Mouse (Mus musculus): Measurements from ENCODE around the gene Srsf1.
A peak's percentile ranks its signal among the peaks of the same experiment; 100 is the strongest.

The Srsf1 gene

GRCm38 (mm10) chr11:88073343-88073875 is 26.2 kb downstream of the Srsf1 start:
- DNase-seq: no peak

DNA sequence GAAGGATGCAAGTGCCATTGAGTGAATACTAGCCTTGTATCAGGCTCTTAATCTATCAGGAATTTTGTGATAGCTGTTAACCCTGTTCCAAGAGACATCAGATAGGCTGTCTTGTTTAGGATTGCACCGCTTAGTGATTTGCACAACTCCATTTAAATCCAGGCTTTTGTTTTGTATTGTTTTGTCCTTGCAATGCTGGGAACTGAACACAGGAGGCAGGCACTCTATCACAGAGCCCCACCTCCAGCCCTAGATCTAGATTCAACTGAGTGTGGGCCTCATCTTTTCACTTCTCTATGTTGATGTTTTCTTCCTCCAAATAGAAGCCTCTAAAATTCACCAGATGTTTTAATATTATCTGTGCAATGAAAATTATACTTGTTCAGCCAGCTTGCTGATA is 28.5 kb downstream of the Srsf1 start:
- DNase-seq: no peak

DNA sequence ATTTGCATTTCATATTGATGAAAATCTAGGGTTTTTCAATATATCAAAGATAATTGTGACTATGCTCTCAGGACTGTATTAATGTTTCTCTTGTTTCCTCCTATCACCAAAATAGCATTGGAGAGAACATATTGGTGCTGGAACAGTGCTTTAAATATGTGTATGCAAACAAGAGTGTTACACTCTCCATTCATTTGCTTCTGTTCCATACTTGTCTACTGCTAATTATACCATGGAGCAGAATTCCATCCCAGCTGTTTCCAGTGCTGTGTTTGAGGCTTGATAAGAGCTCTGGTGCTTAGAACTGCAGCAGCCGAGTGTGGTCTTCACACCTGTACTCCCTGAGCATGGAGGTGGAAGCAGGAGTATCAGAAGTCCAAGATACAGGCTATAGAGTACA is 29.2 kb downstream of the Srsf1 start:
- no peak for DNase-seq

- DNase-seq: no peak
These were observed 36.5 kb downstream of the Srsf1 start for GRCm38 (mm10) chr11:88083699-88084098.

- peak; percentile 94 for DNase-seq
These were observed 39.8 kb downstream of the Srsf1 start for GRCm38 (mm10) chr11:88086737-88087627.

DNA sequence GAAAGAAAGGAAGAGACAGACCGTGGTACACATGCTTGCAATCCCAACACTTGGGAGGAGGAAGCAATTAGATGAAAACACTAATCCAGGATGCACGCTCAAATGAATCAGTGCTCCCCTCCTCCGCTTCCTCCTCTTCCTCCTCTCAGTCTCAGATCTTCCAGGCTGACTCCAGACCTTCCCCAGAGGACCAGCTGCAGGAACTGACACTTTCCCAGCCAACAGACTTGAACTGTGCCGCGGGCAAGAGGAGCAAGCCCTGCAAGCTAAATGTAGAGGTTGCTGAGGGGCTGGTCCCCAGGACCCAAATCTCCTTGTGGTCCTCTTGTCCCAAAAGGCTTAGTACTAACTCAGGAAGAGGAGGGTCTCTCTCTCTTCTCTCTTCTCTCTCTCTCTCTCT is 42.0 kb downstream of the Srsf1 start:
- no peak for DNase-seq

DNA sequence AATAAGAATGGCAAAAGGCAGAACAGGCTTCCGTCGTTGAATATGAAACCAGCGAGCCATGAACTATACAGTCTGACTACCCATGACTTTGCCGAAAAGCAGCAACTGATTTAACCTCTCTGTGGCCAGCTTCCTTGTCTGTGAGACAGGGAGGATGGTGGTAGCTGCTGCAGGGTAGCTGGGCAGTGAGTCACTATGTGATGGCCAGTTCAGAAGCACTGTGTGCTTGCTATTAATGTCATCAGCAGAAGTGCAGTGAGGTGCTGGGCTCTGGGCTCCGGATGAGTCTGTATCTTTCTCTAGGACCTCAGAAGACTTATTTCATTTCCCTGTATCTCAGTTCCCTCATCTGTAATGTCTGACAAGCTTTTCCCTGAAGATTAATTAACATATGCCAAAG is 43.1 kb downstream of the Srsf1 start:
- DNase-seq: no peak

DNA sequence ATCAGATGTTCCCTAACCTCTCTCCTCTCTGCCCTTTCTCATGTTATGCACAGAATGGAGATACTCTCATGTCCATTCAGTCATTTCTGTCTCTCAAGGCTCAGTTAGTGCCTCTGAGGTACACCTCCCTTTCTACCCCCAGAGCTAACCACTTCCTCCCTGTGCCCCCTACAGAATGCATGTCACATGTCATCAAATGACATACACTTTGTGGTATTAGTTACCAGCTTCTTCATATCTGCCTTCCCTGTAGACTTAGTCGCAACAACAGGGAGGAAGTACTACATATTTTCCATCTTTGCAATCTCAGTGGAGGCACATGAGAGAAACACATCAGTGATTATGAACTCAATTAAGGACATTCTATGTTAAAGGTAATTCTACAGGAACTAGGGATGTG is 44.8 kb downstream of the Srsf1 start:
- no peak for DNase-seq

DNA sequence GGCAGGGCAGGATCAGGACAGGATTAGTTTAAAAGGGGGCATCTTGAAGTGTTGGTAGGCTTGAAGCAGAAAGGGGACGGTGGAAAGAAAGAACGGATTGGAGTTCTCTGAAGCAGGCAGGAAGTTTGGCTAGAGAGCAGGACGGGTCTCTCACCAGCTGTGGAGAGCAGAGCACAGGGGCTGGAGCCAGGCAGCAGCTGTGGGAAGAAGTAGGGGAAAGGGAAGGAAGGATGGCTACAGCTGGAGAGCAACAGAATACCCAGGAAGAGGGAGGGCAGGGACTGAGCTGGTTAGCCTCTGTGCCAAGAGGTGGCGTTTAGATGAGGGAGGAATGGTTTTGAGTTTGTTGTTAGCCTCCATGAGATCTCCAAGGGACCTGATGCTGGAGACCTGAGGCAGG is 50.0 kb downstream of the Srsf1 start:
- peak; percentile 60 for DNase-seq

DNA sequence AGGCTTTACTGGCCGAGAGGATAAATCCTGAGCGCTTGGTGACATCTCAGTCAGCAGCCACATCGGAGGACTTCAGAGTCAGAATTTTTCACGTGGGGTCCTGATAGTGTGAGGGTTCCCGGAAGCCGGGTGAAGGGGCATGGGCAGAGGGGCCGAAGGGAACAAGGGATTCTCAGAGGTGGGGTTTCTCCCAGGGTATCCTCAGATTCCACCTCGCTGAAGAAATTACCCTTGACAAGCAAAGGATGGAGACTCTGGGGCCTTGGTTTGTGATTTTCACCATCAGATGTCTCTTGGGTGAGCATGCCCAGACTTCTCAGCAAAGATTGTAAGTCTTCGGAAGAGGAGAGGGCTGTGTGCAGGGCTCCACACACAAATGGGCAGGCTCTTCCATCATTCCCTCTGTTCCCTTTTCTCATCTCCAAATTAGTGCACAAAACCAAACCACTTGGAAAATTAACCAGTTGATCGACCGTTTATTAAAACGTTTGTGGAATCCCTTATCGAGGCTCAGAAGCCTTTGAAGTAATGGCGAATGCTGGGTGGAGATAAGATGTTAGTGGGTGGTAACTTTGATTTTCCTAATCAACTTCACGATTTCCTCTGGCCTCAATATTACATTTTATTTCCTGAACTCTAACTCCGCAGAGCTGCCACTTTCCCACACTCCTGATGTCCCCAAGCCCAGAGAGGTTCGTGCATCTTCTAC is 51.0 kb downstream of the Srsf1 start, which contains the start of gene Cuedc1:
Cuedc1 (plus strand) TSS at position 38 of the 709 bp plus-strand sequence.
- DNase-seq: no peak

DNA sequence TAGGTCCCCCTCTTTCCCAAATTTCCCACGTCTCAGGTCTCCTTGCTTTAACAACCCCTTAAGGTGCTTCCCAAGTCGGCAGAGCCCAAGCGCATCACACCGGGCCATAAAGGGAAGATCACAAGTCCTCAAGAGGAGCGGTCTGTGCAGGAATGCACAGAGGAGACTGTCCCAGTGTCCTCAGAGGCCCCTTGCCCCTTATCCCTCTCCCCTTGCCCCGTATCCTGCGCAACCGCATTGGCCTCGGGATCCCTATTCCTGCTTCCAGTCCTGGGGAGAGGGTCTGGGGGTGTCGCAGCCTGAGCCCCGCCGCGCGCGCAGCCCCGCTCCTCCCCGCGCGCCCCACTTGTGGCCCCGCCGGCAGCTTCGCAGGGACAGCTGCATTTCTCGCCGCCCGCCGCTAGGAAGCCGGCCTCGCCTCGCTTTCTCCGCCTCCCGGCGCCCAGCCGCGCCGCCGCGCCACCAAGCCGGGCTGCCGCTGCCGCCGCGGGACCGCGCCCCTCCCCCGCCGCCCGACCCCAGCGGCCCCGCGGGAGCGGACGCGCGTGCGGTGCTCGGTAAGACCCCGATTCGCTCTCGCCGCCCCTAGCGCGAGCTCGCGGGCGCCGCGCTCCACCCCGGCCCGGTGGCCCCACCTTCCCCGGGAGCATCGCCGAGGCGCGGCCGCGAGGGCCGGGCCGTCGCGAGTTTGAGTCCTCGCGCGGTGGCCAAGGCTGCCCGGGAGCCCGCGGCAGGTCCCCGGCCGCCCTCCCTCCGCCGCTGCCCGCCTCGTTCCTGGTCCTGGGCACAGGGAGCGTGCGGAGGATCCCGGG is 51.8 kb downstream of the Srsf1 start:
- DNase-seq: peak; percentile 86

DNA sequence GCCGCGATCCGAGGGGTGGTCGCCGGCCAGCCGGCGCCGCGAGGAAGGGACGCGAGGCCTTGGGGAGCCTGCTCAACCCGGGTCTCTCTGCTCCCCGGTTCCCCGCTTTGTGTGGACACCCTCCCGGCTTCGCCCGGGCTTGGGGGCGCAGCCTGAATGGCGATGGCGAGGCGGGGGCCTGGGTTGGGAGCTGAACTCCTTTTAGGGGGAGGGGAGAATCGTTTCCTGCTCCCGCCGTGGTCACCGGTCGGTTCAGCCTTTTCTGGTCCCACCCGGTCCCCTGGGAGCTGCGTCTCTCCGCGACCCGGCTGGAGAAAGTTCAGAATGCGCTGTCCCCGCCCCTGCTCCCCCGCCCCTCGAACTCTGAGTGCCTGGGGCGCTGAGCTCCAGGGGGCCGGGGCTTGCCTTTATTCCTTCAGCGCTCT is 52.4 kb downstream of the Srsf1 start:
- DNase-seq: peak; percentile 92

- DNase-seq: no peak
These were observed 53.0 kb downstream of the Srsf1 start for GRCm38 (mm10) chr11:88100170-88100569.

Data from kidney, postnatal 14 days (tissue).